Mouse (Mus musculus) megakaryocyte-erythroid progenitor cell, adult 5-6 weeks (primary cell): ENCODE results near the gene Nuf2. TPM values are rescaled to one million over a fixed set of nuclear protein-coding genes. Genes with fewer than 3 reads are reported as not detected.
A peak's percentile ranks its signal among the peaks of the same experiment; 100 is the strongest.
"Not testable (repeated sequence)": the region's sequence is repeated elsewhere in the genome, so short reads cannot be mapped to it uniquely, and the experiment has no call there.

ENCODE experiments used
- ATAC-seq: replicated peaks from 2 replicates; pipeline ENCODE4 v1.8.0; 2016; ENCODE audit warnings: mild to moderate bottlenecking, inconsistent platforms; ENCODE audit not compliant: severe bottlenecking, poor library complexity, low FRiP score, low TSS enrichment
- total RNA-seq, 2 experiments: library from RNA; stranded (forward) in 1 of 2; stranded (reverse) in 1 of 2; fragments of 200-1000, 215-1000 nt in 1 of 2; fragments of >200 nt in 1 of 2; fragmentation: Nextera tagmentation in 1 of 2; gene quantifications; 2 replicates each; pipeline ENCODE4 v1.2.3; 2014 to 2017

Gene Nuf2
- 42.9 and 52.0 TPM in 2 replicates for total RNA-seq (2014; fragmentation: Nextera tagmentation)
- 111 and 119 TPM in 2 replicates for total RNA-seq (2017)

DNA sequence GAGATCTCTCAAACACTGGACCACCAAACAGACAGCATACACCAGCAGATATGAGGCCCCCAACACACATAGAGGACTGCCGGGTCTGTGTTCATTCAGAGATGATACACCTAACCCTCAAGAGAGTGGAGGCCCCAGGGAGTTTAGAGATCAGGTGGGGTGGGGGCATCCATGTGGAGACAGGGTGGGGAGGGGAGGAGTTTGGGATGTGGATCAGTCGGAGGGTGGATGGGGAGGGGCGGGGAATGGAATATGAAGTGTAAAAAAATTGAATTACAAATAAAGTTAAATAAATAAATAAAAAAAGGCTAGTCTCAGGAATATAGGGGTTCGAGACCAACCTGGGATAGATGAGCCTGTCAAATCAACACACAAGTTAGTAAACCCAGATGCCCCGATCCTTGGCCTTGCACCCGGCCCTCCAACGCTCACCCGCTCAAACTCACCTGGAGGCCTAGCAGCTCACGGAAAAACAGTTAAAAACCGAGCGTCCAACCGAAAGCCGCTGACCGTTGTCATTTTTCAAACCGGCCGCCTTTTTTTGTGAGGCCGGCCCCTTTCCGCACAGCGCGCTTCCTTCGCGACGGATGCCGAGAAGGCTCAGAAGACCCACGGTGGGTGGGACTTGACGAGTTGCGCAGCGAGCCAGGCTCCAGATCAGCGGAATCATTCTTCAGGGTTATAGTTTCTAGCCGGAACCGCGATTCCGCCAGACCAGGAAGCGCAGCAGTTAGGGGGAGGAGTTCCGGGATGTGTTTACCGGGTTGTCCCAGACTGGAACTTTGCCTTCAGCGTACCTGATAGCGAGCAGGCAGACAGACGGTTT, at the start of gene Nuf2:
Gene Nuf2 (minus strand): TSS at position 589 of the 826 bp plus-strand sequence.
- ATAC-seq: peak; percentile 97

DNA sequence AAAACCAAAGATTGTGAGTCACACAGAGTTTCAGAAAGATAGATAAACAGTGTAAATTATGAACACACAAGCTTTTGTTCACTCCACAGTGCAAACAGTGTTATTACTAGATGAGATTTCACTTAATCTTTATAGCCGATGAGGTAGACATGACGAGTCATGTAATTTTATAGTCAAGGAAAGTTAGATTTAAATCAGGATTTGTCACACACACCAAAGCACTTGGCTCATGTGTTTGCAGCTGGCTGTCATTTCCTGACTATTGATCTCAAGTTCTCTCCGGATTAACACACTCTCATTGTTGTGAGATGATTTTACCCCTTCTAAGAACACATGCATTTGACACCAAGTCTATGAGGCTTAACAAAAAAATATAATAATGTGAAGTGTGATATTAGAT, 48.3 kb upstream of the Nuf2 start:
- ATAC-seq: no peak

DNA sequence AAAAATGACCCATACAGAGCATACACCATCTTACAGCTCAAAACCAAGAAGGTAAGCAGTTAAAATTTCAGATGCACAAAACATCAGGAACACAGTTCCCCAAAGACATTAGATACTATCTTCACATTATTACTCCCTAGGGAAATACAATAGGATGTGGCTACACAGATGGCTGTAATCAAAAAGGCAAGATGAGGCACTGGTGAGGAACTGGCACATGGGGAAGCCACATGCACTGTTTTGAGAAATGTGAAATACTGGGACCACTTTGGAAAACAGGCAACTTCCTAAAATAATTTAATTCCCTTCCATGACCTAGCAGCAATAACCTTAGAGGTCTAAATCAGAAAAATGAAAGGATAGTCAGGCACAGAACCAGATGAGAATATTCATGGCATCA, 42.9 kb upstream of the Nuf2 start:
- no peak for ATAC-seq

DNA sequence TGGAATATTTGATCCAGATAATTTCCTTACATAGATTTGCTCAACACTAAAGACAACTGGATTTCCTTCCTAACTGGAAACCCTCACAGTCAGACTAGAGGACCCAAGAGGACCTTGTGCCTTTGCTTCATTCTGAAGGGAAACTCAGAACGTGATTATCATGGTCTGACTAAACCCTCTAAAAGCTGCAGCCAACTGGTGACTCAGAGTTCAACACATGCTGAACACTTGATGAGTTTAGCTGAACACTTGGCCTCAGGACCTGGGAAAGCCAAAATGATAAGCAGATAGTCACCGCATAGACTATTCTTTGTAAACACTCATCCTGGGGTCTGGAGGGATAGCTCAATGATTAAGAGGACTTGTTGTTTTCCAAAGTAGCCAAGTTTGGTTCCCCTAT, 24.4 kb upstream of the Nuf2 start:
- no peak for ATAC-seq

DNA sequence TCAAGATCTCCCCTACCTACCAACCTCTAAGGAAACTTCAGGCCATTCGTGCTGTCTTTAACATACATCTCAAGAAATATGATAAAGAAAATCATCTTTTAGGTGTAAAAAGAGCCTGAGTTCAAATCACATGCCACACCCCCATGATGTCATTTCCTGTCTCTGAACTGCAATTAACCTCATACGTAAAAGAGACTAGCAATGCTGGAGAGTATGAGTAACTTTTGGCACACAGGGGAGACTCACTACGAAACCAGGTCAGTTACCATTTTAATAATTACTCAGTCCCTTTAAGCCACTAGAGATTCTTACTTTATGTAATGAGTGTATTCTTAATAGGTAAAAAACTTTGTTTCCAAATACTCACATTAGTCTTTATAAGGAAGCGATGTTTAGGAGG, 23.8 kb upstream of the Nuf2 start:
- no peak for ATAC-seq

DNA sequence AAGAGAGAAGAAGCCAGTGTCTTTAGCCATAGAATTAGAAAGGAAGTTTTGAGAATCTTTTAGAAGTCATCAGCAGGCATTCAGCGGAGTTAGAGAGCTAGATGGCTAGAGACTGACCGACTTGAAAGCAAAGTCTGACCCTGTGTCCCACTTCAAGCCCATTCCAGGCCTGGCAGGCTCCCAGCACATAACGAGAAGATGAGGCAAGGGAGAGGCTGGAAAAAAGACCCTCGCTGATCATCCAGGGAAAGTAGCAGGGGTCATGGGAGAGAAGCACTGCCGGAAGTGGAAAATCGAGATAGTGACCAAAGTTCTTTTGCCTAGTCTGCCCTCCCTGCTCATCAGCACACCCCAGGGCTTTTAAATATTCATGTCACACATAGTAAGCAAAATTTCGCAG, 22.2 kb upstream of the Nuf2 start:
- ATAC-seq: no peak

DNA sequence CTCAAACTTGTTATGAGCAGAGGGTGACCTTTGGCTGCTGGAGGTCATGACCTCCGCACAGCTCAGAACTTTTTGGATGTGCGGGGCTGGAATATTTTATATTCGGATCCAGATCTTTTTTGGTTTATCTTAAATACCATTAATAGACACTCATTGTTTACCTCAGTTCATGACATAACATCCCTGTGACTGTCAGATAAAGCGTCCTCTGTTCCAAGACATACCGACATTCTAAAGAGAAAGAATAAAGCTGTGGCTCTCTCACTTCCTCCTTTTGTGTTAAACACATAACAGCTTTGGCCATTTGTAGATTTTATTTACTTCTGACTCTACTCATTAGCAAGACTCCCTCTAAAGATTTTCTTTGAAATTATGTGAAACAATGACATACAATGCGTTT, 9.2 kb upstream of the Nuf2 start:
- ATAC-seq: no peak

DNA sequence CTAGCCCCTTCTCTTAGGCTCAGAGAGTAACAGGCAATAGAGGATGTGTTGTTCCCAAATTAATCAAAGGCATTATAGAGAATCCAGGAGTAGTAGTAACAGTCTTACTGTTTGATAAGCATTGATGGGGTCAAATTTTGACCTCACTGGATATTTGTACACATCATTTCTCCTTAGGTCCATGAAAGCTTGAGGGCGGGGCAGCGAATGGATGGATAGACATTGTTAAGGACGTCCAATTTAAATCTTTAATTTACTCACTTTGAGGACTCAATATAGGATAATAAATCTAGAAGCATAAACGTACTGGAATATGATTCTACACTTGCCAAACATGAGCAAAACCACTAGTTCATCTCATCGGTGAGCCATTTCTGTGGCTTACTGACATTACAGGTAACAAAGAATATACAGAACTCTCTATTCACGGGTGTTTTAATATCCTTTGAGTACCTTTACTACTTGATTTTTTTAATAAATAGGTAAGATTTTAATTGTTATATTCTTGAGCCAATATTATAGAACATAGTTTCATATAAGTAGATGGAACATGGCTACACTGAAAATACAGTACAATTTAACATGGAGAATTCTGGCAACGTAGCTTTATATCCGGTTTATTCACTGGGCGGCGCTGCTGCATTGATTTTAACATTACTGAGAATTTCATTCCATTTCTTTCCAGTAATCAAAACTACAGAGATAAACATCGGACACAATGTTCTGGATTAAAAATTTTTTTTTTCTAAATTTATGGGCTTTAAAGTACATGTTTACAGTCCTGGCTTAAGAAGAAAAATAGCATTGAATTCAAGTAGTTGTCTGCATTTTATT, 655 bp upstream of the Nuf2 start:
- ATAC-seq: peak; percentile 75

DNA sequence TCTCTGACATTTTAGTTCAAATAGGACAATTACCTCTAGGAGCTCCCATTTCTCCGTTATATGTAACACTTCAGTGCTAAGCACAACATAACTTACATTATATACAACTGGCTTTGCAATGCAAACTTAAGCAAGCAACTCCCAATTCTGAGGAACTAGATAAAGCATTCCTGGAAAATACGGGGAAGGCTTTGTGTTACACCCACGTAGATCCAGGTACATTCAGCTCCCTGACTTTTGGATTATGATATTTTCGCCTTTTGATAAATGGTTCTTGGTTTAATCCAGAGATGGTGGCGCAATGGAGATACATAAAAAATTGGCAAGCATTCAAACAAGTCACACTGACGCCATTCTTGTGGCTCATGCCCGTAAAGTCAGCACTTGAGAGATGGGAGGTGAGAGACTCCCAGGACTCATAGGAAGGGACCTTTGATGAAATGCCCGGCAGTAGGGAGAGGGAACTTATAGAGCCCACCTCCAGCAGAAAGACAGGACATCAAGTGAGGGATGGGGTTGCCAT, 1.2 kb downstream of the Nuf2 start:
- no peak for ATAC-seq

DNA sequence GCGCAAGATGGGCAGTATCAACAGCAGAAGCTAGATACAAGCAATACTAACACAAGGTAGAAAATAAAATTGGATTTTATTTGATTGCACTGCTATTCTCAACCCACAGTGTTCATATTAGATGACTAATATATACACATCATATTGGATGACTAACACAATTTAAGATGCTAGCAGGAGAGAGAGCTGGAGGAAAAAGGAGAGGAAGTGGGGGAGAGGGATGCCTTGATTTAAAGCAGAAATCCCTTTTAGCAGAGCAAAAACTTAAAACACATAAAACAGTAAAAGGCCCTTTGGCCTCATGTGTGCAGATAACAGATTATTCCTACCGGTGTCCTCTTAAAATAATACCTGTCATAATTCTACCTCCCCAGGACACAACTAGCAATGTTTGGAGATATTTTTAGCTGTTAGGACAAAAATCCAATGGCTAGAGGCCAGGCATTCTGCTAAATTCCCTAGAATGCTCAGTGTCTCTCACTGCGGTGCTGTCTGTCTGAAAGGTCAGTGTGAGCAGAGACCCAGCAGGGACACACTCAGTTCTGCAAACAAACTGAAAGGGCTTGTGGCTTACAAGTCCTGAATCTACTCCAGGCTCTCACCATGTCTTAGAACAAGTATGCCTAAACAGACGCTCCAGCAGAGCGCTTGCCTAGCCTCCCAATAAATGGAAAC, 5.1 kb downstream of the Nuf2 start:
- ATAC-seq: no peak

DNA sequence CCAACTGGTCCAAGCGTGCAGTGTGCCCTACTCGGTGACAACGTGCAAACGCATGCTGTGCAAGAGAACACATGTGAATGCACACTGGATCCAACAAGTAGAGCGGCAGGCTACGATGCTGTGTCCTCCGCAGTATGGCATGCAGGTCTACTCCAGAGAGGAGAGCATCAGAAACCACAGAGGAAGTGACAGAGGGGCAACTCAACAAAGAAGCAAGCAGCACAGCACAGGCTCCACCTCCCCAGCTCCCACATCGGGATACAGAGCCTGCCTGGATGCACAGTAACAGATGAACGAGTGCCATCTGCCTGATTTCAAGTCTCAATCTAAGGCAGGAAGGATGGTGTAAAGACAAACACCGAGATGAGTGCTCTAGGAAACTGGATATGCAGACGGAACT, 11.9 kb downstream of the Nuf2 start:
- no peak for ATAC-seq

DNA sequence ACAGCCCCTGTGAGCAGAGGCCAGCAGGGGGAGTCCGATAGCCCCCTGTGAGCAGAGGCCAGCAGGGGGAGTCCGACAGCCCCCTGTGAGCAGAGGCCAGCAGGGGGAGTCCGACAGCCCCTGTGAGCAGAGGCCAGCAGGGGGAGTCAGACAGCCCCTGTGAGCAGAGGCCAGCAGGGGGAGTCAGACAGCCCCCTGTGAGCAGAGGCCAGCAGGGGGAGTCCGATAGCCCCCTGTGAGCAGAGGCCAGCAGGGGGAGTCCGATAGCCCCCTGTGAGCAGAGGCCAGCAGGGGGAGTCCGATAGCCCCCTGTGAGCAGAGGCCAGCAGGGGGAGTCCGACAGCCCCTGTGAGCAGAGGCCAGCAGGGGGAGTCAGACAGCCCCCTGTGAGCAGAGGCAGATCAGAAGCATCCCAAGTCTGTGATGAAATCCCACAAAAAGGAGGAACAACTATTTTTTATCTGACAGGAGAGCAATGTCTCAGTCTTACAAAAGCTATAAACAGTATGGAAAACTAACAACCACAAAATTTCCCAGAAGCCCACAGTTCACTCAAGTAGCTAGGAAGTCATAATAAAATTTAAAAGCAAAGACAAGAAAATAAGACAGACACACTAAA, 13.3 kb downstream of the Nuf2 start:
- ATAC-seq: not testable (repeated sequence)

DNA sequence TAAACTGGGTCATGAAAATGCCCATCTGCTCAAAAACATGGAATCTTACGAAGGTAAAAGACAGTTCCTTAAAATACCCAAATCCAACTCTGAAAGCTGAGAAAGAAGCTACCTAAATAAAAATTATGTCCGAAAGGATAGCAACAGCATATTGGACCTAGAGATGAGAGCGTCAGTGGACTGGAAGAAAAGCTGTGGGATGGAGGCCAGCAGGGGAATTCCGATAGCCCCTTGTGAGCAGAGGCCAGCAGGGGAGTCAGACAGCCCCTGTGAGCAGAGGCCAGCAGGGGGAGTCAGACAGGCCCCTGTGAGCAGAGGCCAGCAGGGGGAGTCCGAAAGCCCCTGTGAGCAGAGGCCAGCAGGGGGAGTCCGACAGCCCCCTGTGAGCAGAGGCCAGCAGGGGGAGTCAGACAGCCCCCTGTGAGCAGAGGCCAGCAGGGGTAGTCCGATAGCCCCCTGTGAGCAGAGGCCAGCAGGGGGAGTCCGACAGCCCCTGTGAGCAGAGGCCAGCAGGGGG, 13.8 kb downstream of the Nuf2 start:
- ATAC-seq: no peak

DNA sequence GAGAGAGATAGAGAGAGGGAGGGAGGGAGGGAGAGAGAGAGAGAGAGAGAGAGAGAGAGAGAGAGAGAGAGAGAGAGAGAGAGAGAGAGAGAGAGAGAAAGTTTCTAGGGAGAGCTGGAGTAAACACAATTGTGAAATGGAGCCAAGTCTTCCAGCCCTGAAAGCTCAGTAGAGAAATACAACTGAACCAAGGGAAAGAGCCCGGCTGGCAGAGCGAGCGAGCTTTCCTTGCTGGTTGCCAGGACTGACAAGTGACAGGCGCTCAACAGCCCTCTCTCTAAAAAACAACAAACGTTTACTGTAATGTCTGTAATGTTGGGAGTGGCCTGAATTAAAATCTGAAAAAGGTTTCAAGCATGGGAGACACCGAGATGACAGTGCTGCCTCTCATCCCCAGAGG, 24.9 kb downstream of the Nuf2 start:
- ATAC-seq: no peak

DNA sequence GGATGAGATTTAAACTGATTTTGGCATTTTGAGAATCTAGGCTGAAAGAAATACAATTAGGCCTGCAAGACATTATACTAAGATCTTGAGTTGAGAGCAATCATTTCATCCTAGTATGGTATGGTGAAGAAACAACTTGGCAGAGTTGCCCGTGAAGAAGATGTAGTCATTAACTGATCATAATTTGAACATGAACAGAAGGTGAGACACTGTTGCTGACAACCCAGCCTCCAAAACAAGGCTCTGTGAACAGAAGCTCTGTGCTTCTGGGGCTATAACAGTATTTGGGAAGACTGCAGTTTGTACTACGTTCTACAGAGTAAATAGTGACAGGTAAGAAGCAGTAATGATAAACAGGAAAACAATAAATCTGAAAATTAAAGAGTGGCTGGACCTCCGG, 28.4 kb downstream of the Nuf2 start:
- no peak for ATAC-seq

DNA sequence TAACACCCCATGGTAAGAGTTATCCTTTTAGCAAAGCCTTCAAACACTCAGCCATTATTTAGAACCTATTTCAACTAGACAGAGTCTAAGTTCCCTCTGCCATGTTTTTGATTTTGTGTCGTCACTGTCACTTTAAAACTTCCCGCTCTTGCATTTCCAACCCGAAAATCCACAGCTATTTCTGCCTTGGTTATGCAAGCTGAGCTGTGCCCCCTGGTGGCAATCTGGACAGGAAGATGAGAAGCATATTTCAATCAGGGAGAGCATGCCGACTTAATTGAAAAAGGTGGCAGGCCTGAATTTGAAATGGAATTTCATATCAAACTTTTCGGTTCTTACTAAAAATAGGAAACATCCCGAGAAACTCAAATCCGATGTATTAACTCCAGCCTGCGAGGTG, 35.6 kb downstream of the Nuf2 start:
- no peak for ATAC-seq

DNA sequence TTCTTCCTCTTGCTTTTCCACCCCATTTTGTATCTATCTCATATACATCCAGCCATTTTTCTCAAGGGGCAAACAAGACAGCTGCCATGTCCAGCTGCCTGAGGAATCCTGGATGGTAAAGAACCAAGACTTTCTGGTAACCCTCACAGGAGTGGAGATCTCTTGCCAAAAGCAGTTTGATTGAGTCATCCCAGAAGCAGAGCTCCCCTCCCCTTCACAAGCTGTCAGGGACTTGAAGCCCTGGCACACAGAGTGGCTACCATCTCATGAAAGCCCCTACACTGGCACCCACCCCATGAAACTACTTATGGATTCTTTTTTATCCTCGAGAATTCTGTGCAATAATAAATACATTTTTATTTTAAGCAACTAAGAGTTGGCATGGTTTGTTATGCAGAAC, 39.7 kb downstream of the Nuf2 start:
- ATAC-seq: no peak

DNA sequence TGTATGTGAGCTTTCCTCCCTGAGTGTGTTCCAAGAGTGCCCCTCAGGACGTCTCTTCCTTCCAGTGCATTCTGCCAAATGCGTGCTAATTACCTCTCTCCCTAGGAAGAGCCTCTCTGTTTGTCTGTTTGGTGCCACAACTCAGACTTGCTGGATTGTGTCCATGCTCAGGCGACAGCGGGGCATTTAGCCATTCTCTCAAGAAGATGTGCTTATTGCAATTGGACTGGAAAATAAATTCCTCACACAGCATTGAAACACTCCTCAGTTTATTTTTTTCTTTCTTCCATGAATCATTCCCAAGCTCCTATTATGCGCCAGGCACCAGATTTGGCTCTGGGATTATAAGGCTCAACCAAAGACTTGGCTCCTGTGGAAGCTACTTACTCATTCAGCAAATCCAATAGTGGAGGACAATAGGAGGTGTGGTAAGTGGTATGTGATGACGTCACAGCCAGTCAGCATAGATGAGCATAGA, 45.8 kb downstream of the Nuf2 start:
- ATAC-seq: no peak

DNA sequence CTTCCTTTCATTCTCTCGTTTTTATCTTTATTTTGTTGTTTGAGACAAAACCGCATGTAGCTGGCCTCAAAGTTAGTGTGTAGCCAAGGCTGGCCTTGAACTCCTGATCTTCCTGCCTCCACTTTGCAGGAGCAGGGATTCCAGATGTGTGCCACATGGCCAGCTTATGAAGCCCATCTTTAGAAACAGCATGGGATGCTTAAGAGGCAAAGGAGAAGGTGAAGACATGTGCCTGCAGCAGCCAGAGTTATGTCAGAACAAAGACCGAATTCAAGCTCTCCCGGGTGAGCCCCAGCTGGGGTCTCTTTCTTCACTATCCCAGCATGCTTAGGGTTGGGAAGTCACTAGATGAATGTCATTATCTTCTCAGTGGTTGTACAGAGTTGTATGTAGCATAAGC, 46.7 kb downstream of the Nuf2 start:
- no peak for ATAC-seq
